Mouse (Mus musculus) erythroblast, embryonic 14.5 days (primary cell): ENCODE measurements around the gene Fbxo40.

Experiments
- GATA1 ChIP-seq: IDR thresholded peaks from 2 replicates; pipeline ENCODE4 v1.6.1; 2012; ENCODE audit warnings: low read length, inconsistent platforms, mixed read lengths
- TAL1 ChIP-seq: IDR thresholded peaks from 3 replicates; pipeline ENCODE4 v1.6.1; 2012; ENCODE audit warnings: low read length, inconsistent platforms, mixed read lengths

- TF ChIP-seq TAL1 (no peak), GATA1 (no peak)
Observed at GRCm38 (mm10) chr16:36999366-36999972, 9.2 kb upstream of the Fbxo40 start.
